Mouse (Mus musculus) erythroblast, embryonic 14.5 days (primary cell): Measurements from ENCODE around the gene Ap3d1. TPM values are rescaled to one million over a fixed set of nuclear protein-coding genes. Genes with fewer than 3 reads are reported as not detected.
A peak's percentile ranks its signal among the peaks of the same experiment; 100 is the strongest.

Source experiments
- H3K27me3 ChIP-seq: 2 replicates; pipeline ENCODE4 v1.6.1; 2012; ENCODE audit warnings: inconsistent platforms; ENCODE audit not compliant: control insufficient read depth
- H3K36me3 ChIP-seq: 2 replicates; pipeline ENCODE4 v1.6.1; 2012; ENCODE audit warnings: mild to moderate bottlenecking, inconsistent platforms; ENCODE audit not compliant: control insufficient read depth
- H3K4me1 ChIP-seq: 2 replicates; pipeline ENCODE4 v1.6.1; 2012; ENCODE audit warnings: inconsistent platforms; ENCODE audit not compliant: control insufficient read depth
- H3K4me3 ChIP-seq: replicated peaks from 2 replicates; pipeline ENCODE3; 2012; ENCODE audit warnings: moderate library complexity, mild to moderate bottlenecking, inconsistent platforms
- H3K9me3 ChIP-seq: 2 replicates; pipeline ENCODE4 v1.6.1; 2012; ENCODE audit warnings: low read length, inconsistent platforms, mixed read lengths; ENCODE audit not compliant: control insufficient read depth
- GATA1 ChIP-seq: IDR thresholded peaks from 2 replicates; pipeline ENCODE4 v1.6.1; 2012; ENCODE audit warnings: low read length, inconsistent platforms, mixed read lengths
- TAL1 ChIP-seq: IDR thresholded peaks from 3 replicates; pipeline ENCODE4 v1.6.1; 2012; ENCODE audit warnings: low read length, inconsistent platforms, mixed read lengths
- polyA plus RNA-seq: library from polyadenylated mRNA; stranded (reverse); fragments of >175 nt; gene quantifications from 2 replicates; pipeline ENCODE4 v1.2.3, GENCODE M21; 2012

Gene Ap3d1
- polyA plus RNA-seq, 1 experiment, result 2.6 TPM

DNA sequence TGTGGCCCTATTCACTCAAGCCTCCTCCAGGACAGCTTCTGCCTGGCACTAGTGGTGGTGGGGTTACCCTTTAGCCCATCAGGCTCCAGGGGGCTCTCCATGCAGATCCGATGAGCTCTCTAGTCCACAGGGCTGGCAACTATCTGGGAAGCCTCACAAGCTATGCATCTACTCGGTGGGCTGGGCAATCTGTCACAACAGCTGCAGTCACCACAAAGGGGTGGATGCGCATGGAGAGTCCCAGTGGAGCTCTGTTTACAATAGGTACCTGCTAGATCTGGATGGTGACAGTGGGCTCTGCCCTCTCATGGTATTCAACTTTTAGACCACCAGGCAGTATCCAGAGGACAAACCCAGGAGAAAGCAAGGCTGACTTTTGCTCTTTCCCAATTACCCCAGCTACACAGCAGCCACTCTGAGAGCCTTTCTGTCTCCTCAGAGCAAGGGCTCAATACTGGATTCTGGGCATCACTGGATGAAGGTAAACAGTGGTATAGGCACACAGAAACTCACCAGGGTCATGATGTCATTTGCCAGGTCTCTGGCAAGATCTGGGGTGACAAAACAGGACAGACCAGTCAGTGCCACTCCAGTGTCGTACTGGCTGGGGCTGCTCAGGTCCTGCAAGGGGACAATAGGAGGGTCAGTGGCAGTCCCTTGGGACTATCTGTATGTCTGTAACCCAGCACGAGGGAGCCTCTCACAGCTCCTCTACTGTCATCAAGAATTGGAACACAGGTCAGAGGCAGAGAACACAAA, 14.5 kb downstream of the Ap3d1 start:
- TF ChIP-seq GATA1 (no peak), TAL1 (no peak)
- H3K9me3 ChIP-seq, result no peaks in the 10 kb centered on the region
- H3K36me3 ChIP-seq, result peaks cover 98% of the 10 kb centered on the region
- peaks cover 12% of the 10 kb centered on the region for H3K4me1 ChIP-seq
- no peaks in the 10 kb centered on the region for H3K27me3 ChIP-seq
- H3K4me3 ChIP-seq, result no peak overlapping the region

GRCm38 (mm10) chr10:80717281-80717680, 24.8 kb downstream of the Ap3d1 start:
- H3K9me3 ChIP-seq, result no peaks in the 10 kb centered on the region
- H3K4me3 ChIP-seq, result no peak overlapping the region
- no peaks in the 10 kb centered on the region for H3K27me3 ChIP-seq
- H3K4me1 ChIP-seq, result peaks cover 9% of the 10 kb centered on the region
- peaks cover 99% of the 10 kb centered on the region for H3K36me3 ChIP-seq
- TF ChIP-seq GATA1, result no peak
- no peak for TF ChIP-seq TAL1

DNA sequence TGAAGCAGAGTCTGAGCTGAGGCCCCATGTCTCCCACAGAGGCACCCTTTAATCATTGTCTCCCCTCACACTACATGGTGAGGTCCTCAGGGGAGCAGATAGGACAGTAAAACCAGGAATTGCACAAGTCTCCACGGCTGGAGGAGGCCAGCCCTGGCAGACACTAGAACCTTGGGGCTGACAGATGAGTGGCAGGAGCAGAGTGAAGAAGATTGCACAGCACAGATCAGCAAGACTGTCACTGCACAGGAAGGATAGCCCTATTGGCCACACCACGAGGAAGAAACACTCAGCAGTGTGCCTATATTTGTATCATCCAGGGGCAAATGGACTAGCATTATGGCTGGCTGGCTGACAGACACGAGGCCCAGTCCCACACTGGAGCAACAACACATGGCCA, 31.2 kb downstream of the Ap3d1 start:
- Histone ChIP-seq H3K27me3 (no peaks in the 10 kb centered on the region), H3K9me3 (no peaks in the 10 kb centered on the region), H3K4me1 (peaks cover 2% of the 10 kb centered on the region), H3K36me3 (peaks cover 100% of the 10 kb centered on the region), H3K4me3 (no peak overlapping the region)
- TF ChIP-seq TAL1 (no peak), GATA1 (no peak)

GRCm38 (mm10) chr10:80705479-80705878, 36.6 kb downstream of the Ap3d1 start:
- no peak for TF ChIP-seq TAL1
- no peak for TF ChIP-seq GATA1
- Histone ChIP-seq H3K4me1 (peaks cover 53% of the 10 kb centered on the region), H3K4me3 (no peak overlapping the region), H3K9me3 (no peaks in the 10 kb centered on the region), H3K27me3 (no peaks in the 10 kb centered on the region), H3K36me3 (peaks cover 70% of the 10 kb centered on the region)

DNA sequence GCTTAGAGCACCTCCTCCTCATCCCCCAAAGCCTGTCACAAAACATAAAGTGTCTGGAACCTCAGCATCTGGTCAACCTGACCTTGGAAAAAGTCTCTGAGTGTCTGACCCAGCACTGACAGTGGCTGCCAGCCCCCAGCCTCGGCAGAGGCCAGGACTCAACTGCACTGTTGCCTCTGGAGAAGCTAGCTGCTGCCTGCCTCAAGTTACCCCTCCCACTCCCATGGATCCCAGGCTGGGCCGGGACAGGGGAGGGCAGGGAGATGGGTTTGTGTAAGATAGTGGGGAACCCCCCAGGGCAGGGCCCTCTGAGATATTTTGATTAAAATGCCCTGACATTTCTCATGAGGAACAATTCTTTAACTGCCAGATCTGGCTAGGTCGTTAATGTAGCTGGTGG, 37.0 kb downstream of the Ap3d1 start:
- H3K4me1 ChIP-seq, result peaks cover 58% of the 10 kb centered on the region
- no peaks in the 10 kb centered on the region for H3K27me3 ChIP-seq
- peaks cover 66% of the 10 kb centered on the region for H3K36me3 ChIP-seq
- H3K9me3 ChIP-seq, result no peaks in the 10 kb centered on the region
- H3K4me3 ChIP-seq, result no peak overlapping the region
- TF ChIP-seq GATA1 (no peak), TAL1 (no peak)

DNA sequence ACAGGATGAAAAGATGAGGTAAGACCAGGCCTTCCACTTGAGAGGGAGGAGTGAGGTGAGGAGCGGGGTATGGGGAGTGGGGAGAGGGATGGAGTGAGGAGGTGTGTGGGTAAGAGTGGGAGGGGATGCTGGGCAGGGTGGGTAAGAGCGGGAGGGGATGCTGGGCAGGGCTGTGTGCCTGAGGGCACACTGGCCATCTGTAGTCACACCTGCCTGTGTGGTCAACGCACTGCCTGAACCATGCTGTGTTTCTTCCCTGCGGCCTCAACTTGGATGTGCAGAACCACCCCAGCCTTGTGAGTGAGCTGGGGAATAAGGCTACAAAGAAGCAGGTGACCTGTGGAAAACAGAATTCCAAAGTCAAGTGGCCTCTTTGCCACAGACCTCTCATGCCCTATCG, 37.6 kb downstream of the Ap3d1 start:
- Histone ChIP-seq H3K27me3 (no peaks in the 10 kb centered on the region), H3K36me3 (peaks cover 65% of the 10 kb centered on the region), H3K9me3 (no peaks in the 10 kb centered on the region), H3K4me3 (no peak overlapping the region), H3K4me1 (peaks cover 64% of the 10 kb centered on the region)
- TF ChIP-seq GATA1, result no peak
- TF ChIP-seq TAL1, result no peak

GRCm38 (mm10) chr10:80703643-80704042, 38.4 kb downstream of the Ap3d1 start:
- H3K9me3 ChIP-seq, result no peaks in the 10 kb centered on the region
- H3K4me1 ChIP-seq, result peaks cover 72% of the 10 kb centered on the region
- H3K36me3 ChIP-seq, result peaks cover 64% of the 10 kb centered on the region
- peak overlapping the region; percentile 75 for H3K4me3 ChIP-seq
- H3K27me3 ChIP-seq, result no peaks in the 10 kb centered on the region
- TF ChIP-seq TAL1 (no peak), GATA1 (no peak)

DNA sequence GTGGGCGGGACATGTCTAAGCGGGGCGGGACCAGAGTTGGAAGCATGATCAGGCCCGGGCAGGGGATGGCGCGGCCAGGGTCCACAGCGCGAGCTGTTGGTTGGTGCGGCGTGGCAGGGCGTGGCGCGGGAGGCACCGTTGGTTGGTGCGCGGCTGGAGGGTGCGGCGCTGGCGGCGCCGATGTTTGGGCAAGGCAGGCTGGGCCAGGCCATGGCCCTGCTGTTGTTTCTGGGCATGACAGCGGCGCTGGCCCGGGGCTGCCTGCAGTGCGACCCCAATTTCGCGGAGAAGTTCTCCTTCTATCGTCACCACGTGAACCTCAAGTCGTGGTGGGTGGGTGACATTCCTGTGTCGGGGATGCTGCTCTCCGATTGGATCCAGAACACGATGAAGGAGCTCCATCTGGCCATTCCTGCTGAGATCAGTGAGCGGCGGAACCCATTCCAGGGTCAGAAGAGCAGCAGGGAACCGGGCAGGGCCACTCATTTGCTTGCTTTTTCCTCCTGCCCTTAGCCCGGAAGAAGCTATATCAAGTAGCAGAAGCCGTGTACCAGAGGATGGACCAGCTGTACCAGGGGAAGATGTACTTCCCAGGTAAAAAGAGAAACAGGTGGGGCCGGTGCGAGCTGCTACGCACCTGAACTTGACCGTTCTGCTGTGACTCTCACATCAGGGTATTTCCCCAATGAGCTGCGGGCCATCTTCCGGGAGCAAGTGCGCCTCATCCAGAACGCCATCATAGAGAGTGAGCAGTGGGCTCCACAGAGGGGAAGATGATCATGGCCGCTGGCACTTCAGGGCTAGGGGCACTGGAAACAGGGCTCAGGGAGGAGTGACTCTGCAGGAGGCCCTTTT, 39.3 kb downstream of the Ap3d1 start:
- no peak for TF ChIP-seq GATA1
- no peak for TF ChIP-seq TAL1
- Histone ChIP-seq H3K27me3 (no peaks in the 10 kb centered on the region), H3K9me3 (no peaks in the 10 kb centered on the region), H3K4me1 (peaks cover 81% of the 10 kb centered on the region), H3K4me3 (peak overlapping the region; percentile 75), H3K36me3 (peaks cover 64% of the 10 kb centered on the region)
